Comparison of ENCODE assay signal across 15 mouse cellular contexts in genomic region chr3:121638241-121638640, GRCm38 (mm10). TPM values are rescaled to one million over a fixed set of nuclear protein-coding genes. Genes with fewer than 3 reads are reported as not detected.
"Had no signal": no experiment of that assay in that cellular context is flagged by ENCODE, and none has a peak within 500 bp of the region (broad histone marks: within the 10 kb centered on the region; RNA-seq: fewer than 3 reads in every experiment).

No protein-coding gene starts in this region.

- H3K36me3 ChIP-seq: limb, embryonic 10.5 days; liver, embryonic 15.5 days; neural tube, embryonic 12.5 days had no signal

- H3K27ac ChIP-seq: left cerebral cortex, adult 2 months; limb, embryonic 10.5 days; liver, embryonic 15.5 days; neural tube, embryonic 12.5 days had no signal

- H3K4me3 ChIP-seq: left cerebral cortex, adult 2 months; limb, embryonic 10.5 days; liver, embryonic 15.5 days; neural tube, embryonic 12.5 days had no signal

- H3K9me3 ChIP-seq: limb, embryonic 10.5 days; liver, embryonic 15.5 days; neural tube, embryonic 12.5 days had no signal

- H3K4me1 ChIP-seq: liver, embryonic 15.5 days; neural tube, embryonic 12.5 days had no signal

- DNase-seq: lung, adult 2 months; lung, postnatal 36 days; midbrain, embryonic 14.5 days; thymus, adult 2 months; thymus, postnatal 36 days had no signal

- H3K27me3 ChIP-seq: liver, embryonic 15.5 days; neural tube, embryonic 12.5 days had no signal

- H3K4me2 ChIP-seq: liver, embryonic 11.5 days; liver, embryonic 15.5 days; neural tube, embryonic 12.5 days had no signal

- ATAC-seq: intestine, embryonic 16.5 days; lung, postnatal 0 days had no signal

- H3K9ac ChIP-seq: liver, embryonic 15.5 days; neural tube, embryonic 12.5 days had no signal

RNA-seq across cellular contexts. Expression of gene 4930432M17Rik, which starts 32.3 kb away (rescaled TPM):
- polyA plus RNA-seq: intestine, embryonic 16.5 days; limb, embryonic 10.5 days; limb, embryonic 14.5 days; liver, embryonic 11.5 days; liver, embryonic 15.5 days; lung, adult 2 months; lung, postnatal 0 days; midbrain, embryonic 14.5 days; neural tube, embryonic 12.5 days; stomach, embryonic 14.5 days; testis, adult 2 months; thymus, adult 2 months had no signal
